Mouse (Mus musculus) left cerebral cortex, postnatal 4 days (tissue): ENCODE measurements around the gene Acaa1b. TPM values are rescaled to one million over a fixed set of nuclear protein-coding genes. Genes with fewer than 3 reads are reported as not detected.

Experiments used
- DNase-seq: peaks from one replicate; pipeline ENCODE4 v3.0.0-alpha.2; 2022
- intact Hi-C: fragments of 180-260 bp; cut with DNase I; formaldehyde crosslinking; loops from one replicate; pipeline ENCODE4 v1.15.1; 2025
- total RNA-seq, 2 experiments: library from RNA; stranded (reverse); gene quantifications; 2 replicates each; pipeline ENCODE4 v1.2.3; 2021

The Acaa1b gene
- total RNA-seq: 1 to 10 TPM; 2.2 to 3.7 TPM

DNA sequence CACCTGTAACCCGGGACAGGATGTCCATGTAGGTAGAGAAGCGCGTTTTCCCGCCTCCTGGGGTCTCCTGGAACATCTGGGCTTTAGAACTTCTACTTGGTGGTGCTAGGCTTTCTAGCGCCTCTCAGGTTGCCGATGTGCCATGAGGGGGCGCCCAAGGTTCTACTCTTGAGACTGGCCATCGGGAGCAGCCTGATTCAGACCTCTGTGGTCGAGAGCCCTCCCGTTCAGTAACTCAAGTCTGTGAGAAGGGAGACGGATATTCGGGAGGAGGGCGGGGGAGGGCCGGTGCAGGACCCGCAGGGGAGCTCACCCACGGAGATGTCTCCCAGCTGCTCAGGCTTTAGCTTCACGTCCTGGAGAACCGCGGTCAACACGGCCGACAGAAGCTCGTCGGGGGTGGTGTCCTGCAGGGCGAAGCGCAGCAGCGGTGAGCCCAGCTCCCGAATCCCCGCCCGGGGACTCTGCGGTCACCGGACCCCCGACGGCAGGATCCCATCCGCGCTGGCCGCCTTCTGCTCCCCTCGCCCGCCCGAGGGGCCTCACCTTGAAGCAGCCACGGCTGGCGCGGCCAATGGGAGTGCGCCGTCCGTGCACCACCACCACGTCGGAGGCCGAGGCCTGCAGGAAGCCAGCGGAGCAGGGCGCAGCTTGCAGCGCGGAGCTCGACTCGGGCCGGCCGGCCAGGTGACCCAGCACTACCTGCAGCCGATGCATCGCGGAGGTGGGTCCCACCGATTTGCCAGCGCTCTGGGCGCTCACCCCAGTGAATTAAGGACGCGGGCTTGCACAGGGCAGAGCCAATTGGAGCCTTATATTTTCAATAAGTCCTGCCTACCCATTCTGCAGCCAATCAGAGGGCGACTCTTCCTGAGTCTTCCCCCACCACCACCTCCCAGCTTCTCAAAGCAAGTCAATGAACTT lies at the start of gene Acaa1b:
TSS of gene Acaa1b (minus strand) at position 816 of the 924 bp plus-strand sequence.
- intact Hi-C loops: no loop called here
- peak; percentile 87 for DNase-seq

DNA sequence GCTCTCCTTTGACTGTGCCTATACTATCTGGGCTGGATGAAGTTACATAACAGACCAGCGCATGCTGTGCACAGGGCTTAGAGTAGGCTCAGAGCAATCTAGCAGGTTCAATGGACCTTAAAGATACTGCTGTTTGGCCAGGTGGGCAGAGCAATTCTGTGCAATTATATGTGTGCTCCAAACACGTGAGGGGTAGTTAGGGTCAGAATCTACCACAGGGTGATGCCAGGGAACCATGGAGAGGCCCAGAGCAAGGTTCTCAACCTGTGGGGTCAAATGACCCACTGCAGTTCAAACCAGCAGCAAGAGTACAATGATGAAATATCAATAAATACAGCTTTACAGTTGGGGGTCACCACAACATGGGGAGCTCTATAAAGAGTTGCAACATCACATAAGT lies 49.8 kb upstream of the Acaa1b start:
- intact Hi-C loops: no loop called here
- DNase-seq: no peak

DNA sequence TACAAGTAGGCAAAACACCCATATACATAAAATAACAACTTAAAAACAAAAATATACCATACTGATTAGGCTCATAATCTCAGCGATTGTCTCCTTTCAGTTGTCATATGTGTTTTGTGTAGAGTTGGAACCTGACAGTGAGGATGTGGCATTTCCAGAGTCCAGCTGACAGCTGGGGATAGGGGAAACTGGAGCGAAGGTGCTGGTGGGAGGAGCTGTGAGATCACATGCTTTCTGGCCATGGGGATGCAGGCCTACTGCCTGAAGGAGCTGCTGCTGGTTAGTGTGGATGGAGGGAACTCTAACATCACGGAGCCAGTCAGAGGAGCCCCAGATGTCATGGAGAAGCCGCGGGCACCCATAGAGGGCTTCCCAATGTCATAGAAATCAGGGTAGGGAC lies 48.9 kb upstream of the Acaa1b start:
- no peak for DNase-seq
- intact Hi-C loops: no loop called here

DNA sequence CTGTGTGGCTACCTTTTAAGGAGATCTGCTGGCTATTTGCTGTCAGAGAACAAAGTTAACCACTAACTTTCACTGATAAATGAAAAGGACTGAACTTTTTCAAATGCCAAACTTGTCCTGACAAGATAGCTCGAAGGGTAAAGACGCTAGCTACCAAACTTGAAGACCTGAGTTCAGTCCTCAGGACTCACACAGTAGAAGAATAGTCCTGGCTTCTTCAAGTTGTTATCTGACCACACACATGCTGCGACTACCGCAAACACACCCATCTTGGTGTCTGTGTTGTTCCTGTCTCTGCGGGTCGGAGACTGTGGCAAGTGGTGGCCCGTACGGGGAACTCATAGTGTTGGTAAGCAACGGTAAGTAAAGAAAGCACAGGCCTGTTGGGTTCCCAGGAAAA lies 46.7 kb upstream of the Acaa1b start:
- no peak for DNase-seq
- intact Hi-C loops: no loop called here

GRCm38 (mm10) chr9:119201653-119202052 lies 44.8 kb upstream of the Acaa1b start:
- intact Hi-C loops: no loop called here
- no peak for DNase-seq

DNA sequence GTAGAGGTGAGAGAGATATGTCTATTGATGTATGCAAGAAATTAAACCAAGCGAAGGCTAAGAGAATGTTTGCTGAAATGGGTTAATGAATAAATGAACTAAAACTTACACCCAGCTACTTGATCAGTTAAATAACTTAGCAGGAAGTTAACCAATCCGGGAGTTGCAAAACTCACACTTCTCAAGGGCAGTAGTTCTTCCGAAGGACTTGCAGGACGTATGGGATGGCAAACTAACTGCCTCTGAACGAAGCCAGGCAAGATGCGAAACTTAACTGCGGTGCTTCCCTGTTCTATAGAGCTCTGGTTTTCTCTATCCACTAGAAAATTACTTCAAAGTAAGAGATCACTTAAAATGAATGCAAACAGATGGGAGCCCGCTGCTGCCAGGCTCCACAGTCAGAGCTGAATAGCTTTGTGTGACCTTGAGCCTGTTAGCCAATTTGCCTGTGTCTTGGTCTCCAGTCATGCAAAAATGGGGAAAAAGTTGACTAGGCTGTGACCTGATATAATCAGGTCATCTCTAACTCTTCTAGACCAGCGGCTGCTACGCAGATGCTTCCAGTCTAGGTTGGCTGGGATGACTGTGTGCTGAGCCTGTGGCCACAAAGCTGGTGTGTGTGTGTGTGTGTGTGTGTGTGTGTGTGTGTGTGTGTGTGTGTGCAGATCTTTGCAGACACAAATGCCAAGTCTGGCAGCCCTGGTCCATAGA lies 42.4 kb upstream of the Acaa1b start:
- DNase-seq: no peak
- intact Hi-C loops: no loop called here

GRCm38 (mm10) chr9:119192202-119192990 lies 35.5 kb upstream of the Acaa1b start:
- intact Hi-C loops: no loop called here
- DNase-seq: peak; percentile 23

GRCm38 (mm10) chr9:119181241-119181728 lies 24.4 kb upstream of the Acaa1b start:
- peak; percentile 33 for DNase-seq
- intact Hi-C loops: no loop called here

GRCm38 (mm10) chr9:119179292-119179691 lies 22.4 kb upstream of the Acaa1b start:
- no peak for DNase-seq
- intact Hi-C loops: no loop called here

- no peak for DNase-seq
- intact Hi-C loops: no loop called here
Observed at GRCm38 (mm10) chr9:119167608-119168007, 10.7 kb upstream of the Acaa1b start.

- no peak for DNase-seq
- intact Hi-C loops: no loop called here
Observed at GRCm38 (mm10) chr9:119165548-119165947, 8.7 kb upstream of the Acaa1b start.

DNA sequence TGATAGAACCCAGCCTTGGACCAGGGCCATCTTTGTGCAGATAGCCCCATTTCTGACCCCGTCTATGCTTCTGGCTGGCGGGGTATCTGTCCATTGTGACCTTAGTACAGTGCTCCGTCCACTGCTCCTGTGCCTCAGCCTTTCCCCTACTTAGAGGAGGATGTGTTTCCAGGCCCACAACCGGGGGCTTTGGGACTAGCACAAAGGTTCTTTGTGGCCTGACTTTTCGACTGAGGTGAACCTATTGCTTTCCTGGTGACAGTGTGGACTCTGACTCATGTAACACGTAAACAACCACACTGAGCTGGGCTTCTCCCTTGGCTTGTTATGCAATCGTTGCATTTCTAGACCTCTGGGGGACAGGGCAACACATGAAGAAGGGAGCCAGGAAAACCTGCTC lies 7.8 kb upstream of the Acaa1b start:
- no peak for DNase-seq
- intact Hi-C loops: no loop called here

GRCm38 (mm10) chr9:119160689-119161088 lies 3.8 kb upstream of the Acaa1b start:
- intact Hi-C loops: no loop called here

DNA sequence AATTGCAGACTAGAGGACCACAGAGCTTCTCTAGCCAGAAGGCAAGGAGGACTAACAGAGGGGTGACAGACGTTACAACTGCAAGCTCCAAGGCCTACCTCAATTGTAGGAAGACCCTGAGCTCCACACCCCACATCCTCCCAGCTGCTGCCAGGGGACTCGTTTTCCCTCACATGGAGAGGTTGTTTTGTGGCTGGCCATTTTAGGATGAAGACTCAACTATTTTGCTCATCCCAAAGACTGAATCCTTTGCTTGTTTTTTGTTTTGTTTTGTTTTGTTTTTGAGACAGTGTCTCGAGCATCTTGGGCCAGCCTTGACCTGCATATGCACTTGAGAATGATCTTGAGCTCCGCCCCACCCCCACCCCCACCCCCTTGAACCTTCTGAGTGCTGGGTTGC lies 2.0 kb upstream of the Acaa1b start, which contains the start of gene Gm47289:
TSS of gene Gm47289 (plus strand) at position 301 of the 400 bp plus-strand sequence.
- no peak for DNase-seq
- intact Hi-C loops: no loop called here

More at GRCm38 (mm10) chr9:119160689-119161088, 3.8 kb upstream of the Acaa1b start:
- DNase-seq: no peak

DNA sequence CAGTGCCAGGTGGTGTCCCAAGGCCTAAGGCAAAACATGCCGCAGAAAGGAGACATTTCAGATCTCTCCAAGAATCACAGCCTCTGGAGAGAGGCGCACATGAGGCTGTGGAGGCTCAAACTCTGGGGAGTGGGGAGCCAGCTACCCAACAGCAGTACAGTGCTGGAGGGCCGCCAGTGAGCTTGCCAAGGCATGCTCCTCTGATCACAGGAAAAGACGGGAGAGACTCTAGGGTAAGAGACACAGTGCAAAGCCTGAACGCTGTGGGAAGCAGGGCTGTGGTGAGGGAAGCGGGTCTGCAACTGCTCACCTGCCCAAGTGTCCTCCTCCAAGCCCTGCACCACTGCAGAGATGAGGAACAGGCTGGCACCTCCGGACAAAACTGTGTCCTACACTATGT lies 1.1 kb downstream of the Acaa1b start:
- peak; percentile 63 for DNase-seq
- intact Hi-C loops: no loop called here

DNA sequence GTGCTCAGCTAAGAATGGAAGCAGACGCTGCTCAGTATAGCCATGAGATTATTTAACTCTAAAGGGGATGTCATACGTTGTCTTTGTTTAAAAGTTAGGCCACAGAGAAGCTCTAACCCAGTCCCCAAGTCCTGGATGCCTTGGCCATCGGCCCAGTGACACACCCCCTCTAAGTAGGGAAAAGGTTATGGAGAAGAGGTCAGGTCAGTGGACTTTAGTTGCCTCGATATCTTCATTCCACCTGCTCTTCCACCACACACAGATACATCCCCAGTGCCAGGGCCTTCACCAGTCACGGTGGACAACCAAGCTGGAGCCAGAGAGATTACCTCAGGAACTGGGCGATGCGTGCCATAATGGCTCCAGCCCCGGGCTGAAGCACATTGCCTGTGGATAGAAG lies 1.5 kb downstream of the Acaa1b start:
- no peak for DNase-seq
- intact Hi-C loops: no loop called here

DNA sequence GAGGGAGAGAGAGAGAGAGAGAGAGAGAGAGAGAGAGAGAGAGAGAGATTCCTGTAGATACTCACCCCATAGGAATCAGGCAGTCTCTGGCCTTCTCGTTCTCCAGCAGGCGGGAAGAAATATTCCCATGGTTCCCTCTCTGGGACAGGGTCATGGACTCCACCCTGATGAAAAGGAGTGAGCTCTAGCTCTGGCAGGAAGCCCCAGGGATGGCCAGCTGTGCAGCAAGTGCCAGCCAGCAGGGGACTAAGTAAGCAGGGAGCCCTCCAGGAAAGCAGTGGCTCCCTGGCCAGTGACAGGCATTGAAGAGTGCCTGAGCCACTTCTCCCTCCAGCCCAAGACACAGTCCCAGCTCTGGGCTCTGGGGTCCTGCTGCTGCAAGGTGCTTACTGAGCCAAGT lies 5.1 kb downstream of the Acaa1b start:
- no peak for DNase-seq
- intact Hi-C loops: no loop called here

GRCm38 (mm10) chr9:119149601-119150000 lies 7.3 kb downstream of the Acaa1b start:
- intact Hi-C loops: no loop called here
- no peak for DNase-seq

GRCm38 (mm10) chr9:119146098-119146770 lies 10.7 kb downstream of the Acaa1b start:
- DNase-seq: no peak
- intact Hi-C loops: no loop called here

DNA sequence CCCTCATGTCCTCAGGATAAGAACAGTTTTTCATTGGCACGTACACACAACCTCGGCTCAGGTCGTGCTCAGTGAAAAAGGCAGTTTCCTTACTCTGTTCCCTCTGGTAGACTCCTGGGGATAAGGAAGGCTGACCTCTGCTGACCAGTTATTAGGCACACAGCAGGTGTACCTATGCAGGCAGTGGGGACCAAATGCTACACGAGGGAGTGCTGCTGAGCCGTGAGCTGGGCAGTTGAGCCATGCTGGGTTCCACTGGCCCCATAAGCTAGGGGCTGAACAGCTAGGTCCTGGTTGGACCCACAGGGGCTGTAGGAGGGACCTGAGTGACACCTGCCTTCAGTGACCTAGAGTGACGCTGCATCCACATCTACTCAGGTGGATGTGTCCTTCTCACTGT lies 11.3 kb downstream of the Acaa1b start:
- intact Hi-C loops: no loop called here
- no peak for DNase-seq
